Comparison of ENCODE assay signal across 18 mouse cellular contexts in the genomic region with DNA sequence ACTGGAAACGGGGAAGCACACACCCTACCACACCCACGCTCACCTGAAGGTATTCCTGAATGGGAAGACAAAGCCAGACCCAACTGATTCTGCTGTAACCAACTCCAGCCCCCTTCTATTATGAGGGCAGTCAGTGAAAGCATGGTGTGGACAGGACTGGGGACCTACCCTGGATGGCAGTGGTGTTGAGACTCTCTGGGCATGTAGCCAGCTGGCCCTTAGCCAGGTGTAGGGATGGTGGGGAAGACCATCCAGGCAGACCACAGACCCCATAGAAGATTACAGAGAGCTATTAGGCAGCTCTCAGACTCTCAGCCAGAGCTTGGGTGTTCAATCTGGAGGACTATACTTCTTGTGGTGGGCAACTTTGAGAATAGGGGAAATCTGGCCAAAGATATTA.
"Had no signal": no experiment of that assay in that cellular context is flagged by ENCODE, and none has a peak within 500 bp of the region (broad histone marks: within the 10 kb centered on the region; RNA-seq: fewer than 3 reads in every experiment).

No protein-coding gene starts in this region.

- DNase-seq: kidney, adult 18-20 months; kidney, adult 9 months; kidney, postnatal 14 days; kidney, postnatal 4 days; liver, embryonic 13.5 days; lung, adult 2 months; lung, postnatal 10 days; lung, postnatal 36 days; spleen, adult 18-20 months; thymus, adult 2 months; thymus, postnatal 14 days; thymus, postnatal 4 days had no signal

- H3K4me2 ChIP-seq: liver, embryonic 13.5 days; midbrain, embryonic 13.5 days; neural tube, embryonic 12.5 days; neural tube, embryonic 15.5 days; stomach, embryonic 15.5 days had no signal

- ATAC-seq: midbrain, embryonic 13.5 days had no signal

- H3K27ac ChIP-seq: liver, embryonic 13.5 days; midbrain, embryonic 13.5 days; neural tube, embryonic 12.5 days; neural tube, embryonic 15.5 days; stomach, embryonic 15.5 days had no signal

- H3K9me3 ChIP-seq: liver, embryonic 13.5 days; megakaryocyte, embryonic 14.5 days; midbrain, embryonic 10.5 days; midbrain, embryonic 13.5 days; neural tube, embryonic 12.5 days; neural tube, embryonic 15.5 days; stomach, embryonic 15.5 days had no signal

- H3K4me3 ChIP-seq: liver, embryonic 13.5 days; megakaryocyte, embryonic 14.5 days; midbrain, embryonic 10.5 days; midbrain, embryonic 13.5 days; neural tube, embryonic 12.5 days; neural tube, embryonic 15.5 days; stomach, embryonic 15.5 days had no signal

- H3K36me3 ChIP-seq: liver, embryonic 13.5 days; midbrain, embryonic 10.5 days; midbrain, embryonic 13.5 days; neural tube, embryonic 12.5 days; neural tube, embryonic 15.5 days; stomach, embryonic 15.5 days had no signal

- H3K4me1 ChIP-seq: liver, embryonic 13.5 days; megakaryocyte, embryonic 14.5 days; neural tube, embryonic 12.5 days; stomach, embryonic 15.5 days had no signal

- H3K27me3 ChIP-seq: liver, embryonic 13.5 days; midbrain, embryonic 13.5 days; neural tube, embryonic 12.5 days had no signal

- H3K9ac ChIP-seq: liver, embryonic 13.5 days; midbrain, embryonic 13.5 days; neural tube, embryonic 12.5 days; neural tube, embryonic 15.5 days; stomach, embryonic 15.5 days had no signal
